Mouse (Mus musculus): ENCODE data around the gene Rbfox1. TPM values are rescaled to one million over a fixed set of nuclear protein-coding genes. Genes with fewer than 3 reads are reported as not detected.

Rbfox1 gene
- total and polyA plus RNA-seq, 3 experiments: not detected

DNA sequence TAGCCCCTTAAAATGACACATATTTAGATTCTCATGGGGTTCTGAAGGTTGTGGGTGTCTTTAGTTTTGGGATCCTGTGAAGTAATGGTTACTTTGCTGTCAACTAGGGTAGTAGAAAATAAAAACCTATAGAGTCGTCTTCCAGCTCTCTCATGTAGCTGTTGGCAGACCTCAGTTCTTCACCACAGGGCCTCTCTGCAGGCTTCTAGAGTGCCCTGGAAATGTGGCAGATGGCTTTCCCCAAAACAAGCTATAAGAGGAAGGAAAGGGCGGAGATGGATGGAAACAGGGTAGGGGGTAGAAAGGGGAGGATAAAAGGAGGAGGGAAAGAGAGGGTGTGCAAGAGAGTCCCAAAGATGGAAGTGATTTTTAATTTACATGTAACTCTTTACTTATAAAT, 539.6 kb downstream of the Rbfox1 start:
- no peaks in the 10 kb centered on the region for H3K27me3 ChIP-seq (ENCODE audit: control insufficient read depth in 1 of 2, insufficient read depth in 2 of 2, low read length in 2 of 2)
- H3K9me3 ChIP-seq (replicated peaks; ENCODE audit: insufficient read depth, low read length): no peaks in the 10 kb centered on the region
- no peaks in the 10 kb centered on the region for H3K36me3 ChIP-seq (ENCODE audit: control insufficient read depth in 1 of 2, insufficient read depth in 2 of 2, low read length in 2 of 2)
- no peak overlapping the region for H3K4me3 ChIP-seq (ENCODE audit: control insufficient read depth in 1 of 2, insufficient read depth in 1 of 2, low read depth in 2 of 2, low read length in 2 of 2)
- H3K4me1 ChIP-seq (ENCODE audit: control insufficient read depth in 1 of 2, insufficient read depth in 2 of 2, low read length in 2 of 2): no peaks in the 10 kb centered on the region
- H3K79me2 ChIP-seq (ENCODE audit: control insufficient read depth, insufficient read depth, low read length, poor library complexity): no peaks in the 10 kb centered on the region
- no peak overlapping the region for H3K27ac ChIP-seq (ENCODE audit: control insufficient read depth, low read depth, low read length)
- TF ChIP-seq USF2 (IDR thresholded peaks at IDR 0.05; ENCODE audit: borderline replicate concordance in 1 of 2, insufficient read depth in 1 of 2, low read depth in 1 of 2, low read length in 2 of 2) (no peak), TAL1 (IDR thresholded peaks at IDR 0.05; ENCODE audit: low read length) (no peak), ETS1 (IDR thresholded peaks at IDR 0.05; ENCODE audit: low read depth, low read length) (no peak), KAT2A (conservative IDR thresholded peaks at IDR 0.05; ENCODE audit: low read depth, low read length) (no peak), MAZ (IDR thresholded peaks at IDR 0.05; ENCODE audit: low read depth, low read length) (no peak), MAFK (IDR thresholded peaks at IDR 0.05; ENCODE audit: borderline replicate concordance, low read depth, low read length) (no peak), MXI1 (IDR thresholded peaks at IDR 0.05; ENCODE audit: low read depth, low read length) (no peak), EP300 (IDR thresholded peaks at IDR 0.05; ENCODE audit: low read depth in 1 of 2, low read length in 2 of 2) (no peak), CTCF (IDR thresholded peaks at IDR 0.05 in 2 of 3, conservative IDR thresholded peaks at IDR 0.05 in 1 of 3; ENCODE audit: control insufficient read depth in 1 of 3, insufficient read depth in 1 of 3, low read depth in 2 of 3, low read length in 3 of 3, poor library complexity in 1 of 3, severe bottlenecking in 1 of 3) (no peak), UBTF (IDR thresholded peaks at IDR 0.05; ENCODE audit: borderline replicate concordance, insufficient read depth, low read depth, low read length) (no peak), BHLHE40 (IDR thresholded peaks at IDR 0.05; ENCODE audit: borderline replicate concordance, low read depth, low read length) (no peak), MEF2A (IDR thresholded peaks at IDR 0.05; ENCODE audit: extremely low read depth, insufficient replicate concordance, low read depth, low read length, poor library complexity, severe bottlenecking) (no peak), POLR2A (IDR thresholded peaks at IDR 0.05; ENCODE audit: control insufficient read depth in 1 of 2, insufficient read depth in 1 of 2, low read depth in 1 of 2, low read length in 2 of 2, poor library complexity in 1 of 2) (no peak), RAD21 (IDR thresholded peaks at IDR 0.05; ENCODE audit: low read depth, low read length) (no peak), E2F4 (IDR thresholded peaks at IDR 0.05; ENCODE audit: borderline replicate concordance, low read depth, low read length) (no peak), TBP (IDR thresholded peaks at IDR 0.05; ENCODE audit: low read depth, low read length) (no peak)
- H3K9ac ChIP-seq (ENCODE audit: control insufficient read depth, low read depth, low read length, poor library complexity, severe bottlenecking): no peak overlapping the region
- DNase-seq (ENCODE audit: low read depth, low spot score): no peak

DNA sequence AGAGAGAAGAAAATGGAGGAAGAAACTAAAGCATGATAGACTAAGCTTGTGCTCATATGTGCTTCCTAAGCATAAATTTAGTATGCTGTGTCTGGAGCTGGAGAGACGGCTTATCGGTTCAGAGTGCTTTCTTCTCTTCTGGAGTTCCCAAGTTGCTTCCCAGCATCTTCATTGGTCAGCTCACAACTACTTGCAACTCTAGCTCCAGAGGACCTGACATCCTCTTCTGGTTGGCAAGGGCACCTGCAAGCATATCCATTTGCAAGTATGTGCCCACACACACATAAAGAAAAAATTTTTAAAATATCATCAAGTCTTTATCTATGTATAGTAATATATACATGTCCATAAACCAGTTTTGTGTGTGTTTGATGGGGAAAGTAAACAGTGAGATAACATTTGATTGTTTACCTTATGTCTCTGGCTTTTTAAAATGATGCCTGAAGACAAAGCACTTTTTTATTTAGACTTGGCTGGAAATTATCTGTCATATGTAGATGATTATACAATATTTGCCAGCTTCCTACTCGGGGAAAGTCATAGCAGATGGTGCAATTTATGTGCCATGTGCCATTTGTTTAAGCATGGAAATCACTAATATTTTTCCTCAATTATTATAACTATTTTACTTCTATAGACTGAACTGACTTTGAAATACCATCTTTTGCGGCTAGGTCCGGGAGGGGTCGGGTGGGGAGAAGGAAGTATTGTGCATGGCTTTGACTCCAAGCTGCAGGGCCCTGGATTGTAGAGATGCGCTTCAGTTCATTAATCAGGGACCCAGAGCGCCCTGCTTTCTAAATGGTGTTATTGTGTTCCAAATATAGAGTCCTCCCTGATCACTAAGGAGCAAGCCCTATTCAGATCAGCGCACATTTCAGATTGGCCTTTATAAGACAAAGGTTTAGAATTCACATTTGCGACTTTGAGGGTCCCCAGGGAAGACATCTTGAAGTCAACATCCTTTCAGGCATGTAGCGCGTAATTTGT, 542.4 kb downstream of the Rbfox1 start:
- Histone ChIP-seq H3K9ac (ENCODE audit: control insufficient read depth, low read depth, low read length, poor library complexity, severe bottlenecking) (no peak overlapping the region), H3K4me3 (ENCODE audit: control insufficient read depth in 1 of 2, insufficient read depth in 1 of 2, low read depth in 2 of 2, low read length in 2 of 2) (no peak overlapping the region), H3K27ac (ENCODE audit: control insufficient read depth, low read depth, low read length) (no peak overlapping the region), H3K36me3 (ENCODE audit: control insufficient read depth in 1 of 2, insufficient read depth in 2 of 2, low read length in 2 of 2) (no peaks in the 10 kb centered on the region), H3K27me3 (ENCODE audit: control insufficient read depth in 1 of 2, insufficient read depth in 2 of 2, low read length in 2 of 2) (no peaks in the 10 kb centered on the region), H3K79me2 (ENCODE audit: control insufficient read depth, insufficient read depth, low read length, poor library complexity) (no peaks in the 10 kb centered on the region), H3K4me1 (ENCODE audit: control insufficient read depth in 1 of 2, insufficient read depth in 2 of 2, low read length in 2 of 2) (no peaks in the 10 kb centered on the region), H3K9me3 (replicated peaks; ENCODE audit: insufficient read depth, low read length) (no peaks in the 10 kb centered on the region)
- no peak for DNase-seq (ENCODE audit: low read depth, low spot score)
- TF ChIP-seq TAL1 (IDR thresholded peaks at IDR 0.05; ENCODE audit: low read length): no peak
- no peak for TF ChIP-seq USF1 (IDR thresholded peaks at IDR 0.05; ENCODE audit: low read depth, low read length)
- no peak for TF ChIP-seq RCOR1 (IDR thresholded peaks at IDR 0.05; ENCODE audit: low read depth, low read length)
- no peak for TF ChIP-seq ZMIZ1 (IDR thresholded peaks at IDR 0.05; ENCODE audit: low read depth, low read length)
- TF ChIP-seq GATA1 (IDR thresholded peaks at IDR 0.05; ENCODE audit: low read depth, low read length): no peak
- no peak for TF ChIP-seq ZNF384 (IDR thresholded peaks at IDR 0.05; ENCODE audit: low read depth, low read length)
- TF ChIP-seq ZKSCAN1 (IDR thresholded peaks at IDR 0.05; ENCODE audit: low read depth, low read length): no peak
- TF ChIP-seq GABPA (IDR thresholded peaks at IDR 0.05; ENCODE audit: low read depth, low read length): no peak
- TF ChIP-seq CTCF (IDR thresholded peaks at IDR 0.05 in 2 of 3, conservative IDR thresholded peaks at IDR 0.05 in 1 of 3; ENCODE audit: control insufficient read depth in 1 of 3, insufficient read depth in 1 of 3, low read depth in 2 of 3, low read length in 3 of 3, poor library complexity in 1 of 3, severe bottlenecking in 1 of 3): no peak
- TF ChIP-seq ETS1 (IDR thresholded peaks at IDR 0.05; ENCODE audit: low read depth, low read length): no peak
- no peak for TF ChIP-seq MAFK (IDR thresholded peaks at IDR 0.05; ENCODE audit: borderline replicate concordance, low read depth, low read length)
- no peak for TF ChIP-seq MXI1 (IDR thresholded peaks at IDR 0.05; ENCODE audit: low read depth, low read length)
- no peak for TF ChIP-seq POLR2AphosphoS2 (IDR thresholded peaks at IDR 0.05; ENCODE audit: low read length)
- TF ChIP-seq TBP (IDR thresholded peaks at IDR 0.05; ENCODE audit: low read depth, low read length): no peak
- TF ChIP-seq USF2 (IDR thresholded peaks at IDR 0.05; ENCODE audit: borderline replicate concordance in 1 of 2, insufficient read depth in 1 of 2, low read depth in 1 of 2, low read length in 2 of 2): no peak
- no peak for TF ChIP-seq KAT2A (conservative IDR thresholded peaks at IDR 0.05; ENCODE audit: low read depth, low read length)
